Mouse (Mus musculus) urinary bladder, postnatal 4 days (tissue): ENCODE data around the gene Wdr75.

Experiments
- DNase-seq, 2 experiments: peaks; one replicate each; pipeline ENCODE4 v3.0.0; 2021 to 2022; ENCODE audit warnings: low spot score in 2 of 2

Gene Wdr75

DNA sequence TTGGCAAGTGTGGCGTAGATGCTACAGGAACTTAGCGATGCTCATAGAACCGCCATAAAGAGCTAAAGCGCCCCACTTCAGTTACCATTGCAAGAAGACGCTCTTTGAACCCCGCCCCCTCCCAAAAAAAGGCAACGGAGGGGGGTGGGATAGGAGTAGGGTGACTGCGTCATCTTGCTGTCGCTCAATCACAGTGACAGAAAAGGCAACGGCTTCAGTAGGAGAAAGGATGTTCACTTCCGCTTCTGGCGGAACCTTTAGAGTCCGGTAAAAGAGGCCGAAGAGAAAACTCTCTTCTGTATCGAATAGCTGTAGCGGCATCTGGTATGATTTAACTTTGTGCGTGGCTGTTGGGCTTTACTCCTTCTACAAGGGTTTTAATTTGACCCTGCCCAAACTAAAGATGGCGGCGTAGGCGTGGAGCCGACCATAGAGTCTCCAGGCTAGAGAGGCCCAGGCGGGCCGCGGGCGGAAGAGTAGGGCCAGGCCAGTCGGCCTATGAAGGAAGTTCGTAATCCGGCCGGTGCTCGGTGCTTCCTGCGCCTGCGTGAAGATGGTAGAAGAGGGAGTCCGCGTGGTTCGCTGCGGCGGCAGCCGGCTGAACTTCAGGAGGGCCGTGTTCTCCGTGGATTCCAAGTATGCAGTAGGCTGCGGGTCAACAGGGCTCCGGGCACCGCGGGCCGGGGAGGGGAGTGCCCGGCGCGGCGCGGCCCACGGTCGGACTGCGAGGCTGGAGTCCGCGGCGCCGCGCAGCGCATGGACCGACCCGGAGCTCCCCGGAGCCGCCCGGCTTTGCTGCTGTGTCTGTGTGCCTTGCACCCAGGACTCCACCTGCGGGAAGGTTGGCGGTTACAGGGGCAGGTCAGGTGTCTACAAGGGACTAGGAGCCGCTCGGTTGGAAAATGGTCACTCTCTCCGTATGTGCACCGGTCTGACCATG is at the start of gene Wdr75:
TSS of gene Wdr75 (plus strand) at position 198 of the 940 bp plus-strand sequence.
- peak; percentile 91 to 93 for DNase-seq

DNA sequence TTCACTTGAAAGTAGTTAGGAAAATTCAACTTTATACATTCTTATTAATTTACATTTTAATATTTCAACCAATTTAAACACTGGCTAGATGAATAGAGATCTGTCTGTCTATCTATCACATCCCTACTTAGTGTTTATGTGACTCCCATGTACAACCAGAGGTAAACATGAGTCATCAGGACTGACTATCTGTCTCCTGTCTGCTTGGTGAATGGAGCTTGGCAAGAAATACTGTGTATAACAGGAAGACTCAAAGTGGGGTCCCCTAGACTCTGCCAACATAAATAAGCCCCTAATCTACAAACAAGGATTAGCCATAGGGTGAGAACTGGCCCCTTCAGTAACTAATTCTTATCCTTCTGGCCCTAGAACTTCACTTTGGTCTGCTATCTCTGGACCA is 39.1 kb upstream of the Wdr75 start:
- no peak for DNase-seq

GRCm38 (mm10) chr1:45756707-45757106 is 38.3 kb upstream of the Wdr75 start:
- no peak for DNase-seq

- DNase-seq, result no peak
Measured at GRCm38 (mm10) chr1:45758011-45758410, 37.0 kb upstream of the Wdr75 start.

- DNase-seq, result no peak
Measured at GRCm38 (mm10) chr1:45760667-45761467, 34.1 kb upstream of the Wdr75 start.

DNA sequence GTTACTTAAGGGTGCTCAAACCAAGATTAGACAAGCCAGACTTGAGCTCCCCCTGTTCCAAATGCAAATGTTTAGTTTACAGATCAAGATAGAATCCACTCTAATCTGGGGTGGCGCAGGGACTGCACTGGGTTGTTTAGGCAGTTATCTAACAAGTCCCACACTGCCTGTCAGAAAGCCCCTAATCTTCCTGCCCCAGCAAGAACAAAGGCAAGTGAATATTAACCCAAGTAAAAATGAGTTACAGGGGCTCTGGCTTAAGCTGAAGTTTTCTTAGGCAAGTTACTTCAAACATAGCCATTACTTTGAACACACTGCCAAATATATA is 33.5 kb upstream of the Wdr75 start:
- DNase-seq, result no peak

- peak in 1 of 2 experiments; percentile 56 for DNase-seq
Measured at GRCm38 (mm10) chr1:45765678-45766077, 29.3 kb upstream of the Wdr75 start.

DNA sequence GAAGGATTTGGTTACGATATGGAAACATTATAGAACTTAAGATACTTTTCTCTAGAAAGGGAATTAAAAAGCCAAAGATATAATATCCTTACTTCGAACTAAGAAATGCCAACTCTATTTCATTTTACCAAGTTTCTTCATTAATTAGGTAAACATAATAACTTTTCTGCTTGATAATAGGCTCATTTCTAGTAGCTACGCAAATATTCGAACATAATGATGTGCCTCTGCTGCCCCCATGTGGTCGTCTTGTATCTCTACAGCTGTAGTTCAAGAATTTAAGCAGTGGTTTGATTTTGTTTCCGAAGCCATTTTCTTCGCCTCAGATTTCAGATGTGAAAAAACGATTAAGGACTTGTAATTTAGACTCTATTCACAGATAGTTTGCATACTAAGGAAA is 28.8 kb upstream of the Wdr75 start:
- peak; percentile 46 to 80 for DNase-seq

- no peak for DNase-seq
Measured at GRCm38 (mm10) chr1:45767533-45767932, 27.4 kb upstream of the Wdr75 start.

DNA sequence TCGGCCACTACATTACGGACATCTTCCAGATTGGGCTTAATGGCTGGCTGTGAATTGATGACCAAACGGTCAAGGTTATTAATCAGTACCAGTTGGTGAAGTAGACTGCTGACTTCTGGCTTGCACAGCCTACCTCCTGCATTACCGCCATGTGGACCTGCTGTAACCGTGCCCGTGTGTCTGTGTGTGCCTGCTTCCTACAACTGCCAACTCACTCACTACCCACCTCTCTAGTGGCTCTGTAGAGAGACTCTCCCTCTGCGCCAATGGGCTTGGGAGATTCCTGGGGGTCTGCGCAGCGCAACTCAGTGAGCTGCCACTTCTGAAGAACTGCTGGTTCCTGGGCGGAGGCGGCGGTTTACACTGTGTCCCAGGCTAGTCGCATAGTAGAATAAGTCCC is 25.6 kb upstream of the Wdr75 start:
- no peak for DNase-seq

GRCm38 (mm10) chr1:45770051-45770450 is 24.9 kb upstream of the Wdr75 start:
- DNase-seq, result no peak

DNA sequence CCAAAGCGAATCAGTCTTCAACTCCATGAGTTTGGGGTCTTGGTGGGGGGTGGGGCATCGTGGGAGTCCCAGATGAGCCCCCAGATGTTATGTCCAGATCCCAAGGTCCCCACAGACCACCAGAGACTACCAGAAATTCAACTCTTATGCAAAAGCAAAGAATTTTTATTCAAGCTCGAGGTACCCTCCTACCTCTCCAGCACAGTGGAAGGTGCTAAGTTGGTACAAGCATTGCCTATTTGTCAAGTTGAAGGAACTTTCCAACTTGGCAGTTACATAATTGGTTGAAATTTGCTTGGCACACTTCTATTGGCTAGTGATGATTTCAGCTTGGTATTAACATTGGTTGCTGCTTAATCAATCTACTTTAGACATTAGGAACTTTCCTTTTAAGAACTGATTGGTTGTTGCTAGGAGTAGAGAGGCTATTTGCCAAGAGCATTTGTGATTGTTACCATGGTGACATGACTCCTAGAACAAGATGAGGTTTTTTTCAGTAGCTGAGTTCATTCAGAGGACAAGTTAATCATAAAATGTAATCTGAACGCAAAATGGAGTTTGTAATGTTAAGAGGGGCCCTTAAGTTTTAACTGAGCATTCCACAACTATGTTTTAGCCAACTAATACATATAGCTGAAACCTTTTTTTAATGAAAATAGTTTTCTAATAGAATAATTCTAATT is 14.2 kb upstream of the Wdr75 start:
- DNase-seq, result no peak

DNA sequence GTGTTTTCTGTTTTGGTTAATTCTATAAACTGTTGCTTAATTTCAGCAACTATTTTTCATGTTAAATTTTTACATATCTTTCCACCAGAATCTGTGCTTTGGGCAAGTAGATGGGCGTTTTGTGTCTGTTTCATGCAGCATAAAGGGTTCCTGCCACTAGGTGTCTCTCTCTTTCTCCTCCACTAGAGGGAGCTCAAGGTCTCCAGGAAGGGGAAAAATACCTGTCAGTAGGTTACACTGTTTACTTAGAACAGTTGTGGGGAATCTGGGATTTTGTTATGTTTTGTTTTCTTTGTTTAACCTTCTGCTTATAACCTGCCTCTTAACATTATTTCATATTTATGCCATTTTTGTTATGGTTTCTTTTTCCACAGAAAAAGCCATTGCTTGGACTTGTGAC is 21.9 kb downstream of the Wdr75 start:
- no peak for DNase-seq

GRCm38 (mm10) chr1:45818564-45818963 is 23.6 kb downstream of the Wdr75 start:
- DNase-seq, result no peak

- no peak for DNase-seq
Measured at GRCm38 (mm10) chr1:45824441-45824840, 29.5 kb downstream of the Wdr75 start.

- peak; percentile 28 to 64 for DNase-seq
Measured at GRCm38 (mm10) chr1:45825140-45825539, 30.2 kb downstream of the Wdr75 start.

- no peak for DNase-seq
Measured at GRCm38 (mm10) chr1:45825630-45826029, 30.7 kb downstream of the Wdr75 start.

GRCm38 (mm10) chr1:45826148-45826547 is 31.2 kb downstream of the Wdr75 start:
- no peak for DNase-seq

DNA sequence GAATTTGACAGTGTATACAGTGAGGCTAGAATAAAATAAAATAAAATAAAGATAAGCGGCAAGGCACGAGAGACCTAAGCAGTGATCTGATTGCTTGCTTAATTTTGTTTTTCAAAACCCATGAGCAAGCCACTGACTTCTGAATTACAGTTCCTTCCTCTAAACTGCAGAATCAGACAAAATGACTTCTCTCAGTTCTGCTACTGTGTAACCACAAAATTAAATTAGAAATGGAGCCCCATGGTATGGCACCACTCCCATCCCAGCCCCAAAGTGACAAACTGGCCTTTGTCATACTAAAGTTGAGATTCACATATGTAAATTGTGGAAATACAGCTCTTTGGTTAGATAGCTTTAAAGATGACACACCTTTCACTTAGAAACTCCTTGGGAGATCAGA is 31.8 kb downstream of the Wdr75 start:
- no peak for DNase-seq

- no peak for DNase-seq
Measured at GRCm38 (mm10) chr1:45830453-45831206, 35.7 kb downstream of the Wdr75 start.

DNA sequence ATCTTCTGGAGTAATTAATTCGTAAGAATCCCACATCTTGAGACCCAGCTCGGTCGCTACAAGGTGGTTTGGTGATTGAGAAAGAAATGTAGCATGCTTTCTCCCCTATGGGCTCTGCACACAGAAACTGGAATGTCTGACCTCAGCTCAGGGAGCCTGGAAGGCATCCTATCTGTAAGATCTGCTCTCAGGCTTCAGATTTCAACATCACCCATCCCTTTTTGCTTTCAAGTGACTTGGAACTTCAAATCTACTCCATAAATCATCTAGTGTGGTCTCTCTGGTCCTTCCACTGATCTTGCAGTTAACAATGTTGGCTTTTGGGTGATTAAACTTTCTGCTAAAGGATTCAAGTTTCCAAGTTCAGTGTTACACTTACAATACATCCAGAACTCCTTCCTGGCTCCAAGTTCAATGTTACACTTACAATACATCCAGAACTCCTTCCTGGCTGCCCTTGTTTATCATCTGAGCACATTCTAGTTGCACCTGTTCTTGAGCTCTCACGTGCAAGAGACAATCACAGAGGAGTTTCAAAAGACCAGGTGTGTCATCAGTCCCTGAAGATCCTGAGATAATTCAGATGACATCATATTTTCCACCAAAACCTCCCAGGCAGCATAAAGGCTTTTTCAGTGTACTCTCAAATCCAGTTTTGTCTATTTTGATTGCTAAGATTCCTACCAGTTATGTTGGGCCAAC is 40.5 kb downstream of the Wdr75 start:
- DNase-seq, result no peak
